Mouse (Mus musculus): ENCODE data around the gene Olfr968. TPM values are rescaled to one million over a fixed set of nuclear protein-coding genes. Genes with fewer than 3 reads are reported as not detected.

Gene Olfr968
- not detected for total RNA-seq (2021)

DNA sequence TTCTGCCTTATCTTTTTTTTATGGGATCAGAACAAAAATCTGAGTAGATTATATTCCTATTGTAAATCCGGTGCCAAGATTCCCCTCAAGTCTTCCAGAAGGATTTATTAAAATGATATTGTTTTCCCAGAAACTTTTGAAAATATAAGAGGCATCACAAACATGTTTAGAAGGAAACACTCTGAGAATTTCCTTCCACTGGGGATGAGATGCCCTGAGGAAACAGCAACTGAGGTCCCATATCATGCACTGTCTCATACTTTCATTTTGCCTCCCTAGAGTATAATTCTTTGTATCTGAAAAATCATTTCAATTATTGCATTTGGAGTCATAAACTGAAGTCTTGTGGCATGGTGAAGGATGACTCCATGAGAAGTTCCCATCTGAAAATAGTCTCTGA is at the start of gene Olfr968:
Gene Olfr968 (minus strand): TSS at position 101 of the 400 bp plus-strand sequence.
- intact Hi-C loops (cut with DNase I): no loop called here
- DNase-seq (ENCODE audit: extremely low spot score in 1 of 2, low spot score in 2 of 2): no peak

- intact Hi-C loops (cut with DNase I): no loop called here
- DNase-seq (ENCODE audit: extremely low spot score in 1 of 2, low spot score in 2 of 2): no peak
Observed at GRCm38 (mm10) chr9:39808560-39808959, 25.5 kb upstream of the Olfr968 start, which contains the start of gene Olfr970. Gene Olfr970 (plus strand): TSS chr9:39808860.

GRCm38 (mm10) chr9:39790558-39790957 is 7.5 kb upstream of the Olfr968 start, which contains the start of gene Olfr969:
Gene Olfr969 (plus strand): TSS chr9:39790945.
- intact Hi-C loops (cut with DNase I): no loop called here
- DNase-seq (ENCODE audit: extremely low spot score in 1 of 2, low spot score in 2 of 2): no peak

DNA sequence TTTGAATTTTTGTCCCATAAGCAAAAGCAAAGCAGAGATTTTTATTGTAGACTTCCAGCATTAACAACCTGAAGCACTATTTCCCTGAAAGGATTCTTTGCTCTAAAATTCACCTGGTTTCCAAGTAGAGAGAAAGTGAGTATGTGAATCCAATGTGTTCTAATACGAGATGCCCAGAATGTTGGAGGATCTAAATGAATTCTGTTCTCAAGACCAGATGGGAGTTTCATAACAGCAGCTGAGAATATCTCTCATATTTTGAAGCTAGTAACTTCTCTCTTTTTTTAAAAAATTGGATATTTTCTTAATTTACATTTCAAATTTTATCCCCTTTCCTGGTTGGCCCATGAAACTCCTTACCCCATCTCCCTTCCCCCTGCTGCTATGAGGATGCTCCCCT is 36.6 kb downstream of the Olfr968 start:
- intact Hi-C loops (cut with DNase I): no loop called here
- peak in 1 of 2 experiments; percentile 19 for DNase-seq (ENCODE audit: extremely low spot score in 1 of 2, low spot score in 2 of 2)

- intact Hi-C loops (cut with DNase I): no loop called here
- DNase-seq (ENCODE audit: extremely low spot score in 1 of 2, low spot score in 2 of 2): no peak
Observed at GRCm38 (mm10) chr9:39745949-39746348, 37.1 kb downstream of the Olfr968 start, which contains the start of gene Olfr967. Gene Olfr967 (plus strand): TSS chr9:39746249.

DNA sequence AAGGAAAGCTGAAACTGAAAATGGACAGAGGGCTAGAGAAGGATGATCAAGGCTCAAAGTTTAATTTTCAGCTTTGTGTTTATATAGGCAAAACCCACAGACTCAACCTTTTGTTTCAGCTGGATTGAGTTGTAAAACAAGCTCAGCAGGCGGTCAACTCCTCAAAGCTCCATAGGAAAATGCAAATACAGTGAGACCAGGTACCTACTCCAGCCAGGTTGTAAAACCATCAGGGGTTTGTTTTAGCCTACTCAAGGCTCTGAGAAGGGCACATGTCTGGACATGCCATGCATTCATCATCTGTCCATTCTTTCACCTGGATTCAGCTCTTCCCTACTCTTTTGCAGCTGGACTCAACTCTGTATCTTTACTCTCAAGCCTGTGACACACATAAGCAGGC is 42.3 kb downstream of the Olfr968 start:
- intact Hi-C loops (cut with DNase I): no loop called here
- DNase-seq (ENCODE audit: extremely low spot score in 1 of 2, low spot score in 2 of 2): no peak

- no peak for DNase-seq (ENCODE audit: extremely low spot score in 1 of 2, low spot score in 2 of 2)
- intact Hi-C loops (cut with DNase I): no loop called here
Observed at GRCm38 (mm10) chr9:39730678-39731077, 52.4 kb downstream of the Olfr968 start, which contains the start of gene Olfr150. Gene Olfr150 (plus strand): TSS chr9:39730978.

Other genes starting within 250 kb of the Olfr968 start
- not detected for gene Olfr958, start 229.2 kb downstream of the Olfr968 start, total RNA-seq (2021)
- gene Olfr959, start 207.7 kb downstream of the Olfr968 start, total RNA-seq (2021): not detected
- gene AW551984, start 178.8 kb downstream of the Olfr968 start, total RNA-seq (2021): 10 to 100 TPM; 21.0 to 26.1 TPM
- gene Olfr148, start 172.6 kb downstream of the Olfr968 start, total RNA-seq (2021): not detected
- gene Olfr960, start 161.9 kb downstream of the Olfr968 start, total RNA-seq (2021): not detected
- gene Olfr961, start 138.2 kb downstream of the Olfr968 start, total RNA-seq (2021): not detected
- not detected for gene Olfr963, start 116.0 kb downstream of the Olfr968 start, total RNA-seq (2021)
- not detected for gene Olfr149, start 76.1 kb downstream of the Olfr968 start, total RNA-seq (2021)
- not detected for gene Olfr965, start 71.9 kb downstream of the Olfr968 start, total RNA-seq (2021)
- not detected for gene Olfr150, start 52.3 kb downstream of the Olfr968 start, total RNA-seq (2021)
- not detected for gene Olfr967, start 37.0 kb downstream of the Olfr968 start, total RNA-seq (2021)
- not detected for gene Olfr969, start 7.7 kb upstream of the Olfr968 start, total RNA-seq (2021)
- gene Olfr970, start 25.6 kb upstream of the Olfr968 start, total RNA-seq (2021): not detected
- not detected for gene Olfr971, start 53.6 kb upstream of the Olfr968 start, total RNA-seq (2021)
- not detected for gene Olfr972, start 83.2 kb upstream of the Olfr968 start, total RNA-seq (2021)
- not detected for gene Olfr229, start 124.1 kb upstream of the Olfr968 start, total RNA-seq (2021)
- not detected for gene Olfr974, start 154.2 kb upstream of the Olfr968 start, total RNA-seq (2021)
- gene Olfr975, start 168.8 kb upstream of the Olfr968 start, total RNA-seq (2021): not detected
- gene Olfr976, start 177.9 kb upstream of the Olfr968 start, total RNA-seq (2021): not detected
- not detected for gene Olfr978, start 208.9 kb upstream of the Olfr968 start, total RNA-seq (2021)
- gene Olfr979, start 220.2 kb upstream of the Olfr968 start, total RNA-seq (2021): not detected
- gene Olfr980, start 226.3 kb upstream of the Olfr968 start, total RNA-seq (2021): not detected
- gene Olfr981, start 238.2 kb upstream of the Olfr968 start, total RNA-seq (2021): not detected